Mouse (Mus musculus) spleen, postnatal 0 days (tissue): ENCODE results near the gene Epm2a. TPM values are rescaled to one million over a fixed set of nuclear protein-coding genes. Genes with fewer than 3 reads are reported as not detected.

Source experiments
- polyA plus RNA-seq: library from polyadenylated mRNA; unstranded; fragments of >200 nt; fragmentation: Nextera tagmentation; extraction: Ambion mirVana; gene quantifications from 2 replicates; pipeline ENCODE4 v1.2.1, GENCODE M21; 2015

The Epm2a gene
- polyA plus RNA-seq: 0.81 and 1.3 TPM in 2 replicates

DNA sequence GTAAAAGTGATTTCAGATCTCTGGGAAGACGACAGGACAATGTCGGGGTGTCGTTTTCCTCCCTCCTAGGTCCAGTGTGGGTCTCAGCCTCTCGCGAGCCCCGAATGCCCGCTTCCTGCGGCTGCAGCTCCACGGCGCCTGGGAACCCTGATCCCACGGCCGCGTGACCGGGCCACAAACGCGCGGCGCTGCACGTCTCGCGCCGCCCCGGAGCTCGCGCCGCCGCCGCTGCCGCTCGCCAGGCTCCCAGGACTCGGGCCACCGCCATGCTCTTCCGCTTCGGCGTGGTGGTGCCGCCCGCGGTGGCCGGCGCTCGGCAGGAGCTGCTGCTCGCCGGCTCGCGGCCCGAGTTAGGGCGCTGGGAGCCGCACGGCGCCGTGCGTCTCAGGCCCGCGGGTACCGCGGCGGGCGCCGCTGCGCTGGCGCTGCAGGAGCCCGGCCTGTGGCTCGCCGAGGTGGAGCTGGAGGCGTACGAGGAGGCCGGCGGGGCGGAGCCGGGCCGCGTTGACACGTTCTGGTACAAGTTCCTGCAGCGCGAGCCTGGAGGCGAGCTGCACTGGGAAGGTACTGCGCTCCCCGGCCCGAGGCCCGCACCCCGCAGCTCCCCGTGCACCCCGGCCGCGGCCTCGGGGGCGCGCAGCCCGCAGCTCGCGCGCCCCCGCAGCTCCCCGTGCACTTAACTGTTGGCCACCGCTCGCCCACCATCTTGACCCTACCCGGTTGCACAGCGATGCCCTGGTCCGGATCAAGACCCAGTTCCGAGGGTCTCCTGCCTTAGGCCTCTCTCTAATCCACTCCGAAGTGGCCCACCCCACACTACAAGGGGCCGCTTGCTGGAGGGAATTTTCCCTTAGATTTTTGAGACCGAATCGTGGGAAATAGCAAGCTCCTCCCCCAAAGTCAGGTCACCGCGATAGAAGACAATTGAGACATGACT lies at the start of gene Epm2a:
Epm2a (plus strand) TSS at position 200 of the 937 bp plus-strand sequence.

Other genes with a start within 250 kb of the Epm2a start
- gene Shprh, start 194.0 kb upstream of the Epm2a start, polyA plus RNA-seq: 6.4 and 7.2 TPM in 2 replicates
- 34.6 and 35.7 TPM in 2 replicates for gene Fbxo30, start 62.1 kb upstream of the Epm2a start, polyA plus RNA-seq